Mouse (Mus musculus): ENCODE measurements at regions not wholly inside any gene's neighbourhood (a gene's known extent, or its start where the extent isn't known, plus 50 kb on each side); places are given as distances from the start of the nearest gene placed in this dataset.
"Not testable (repeated sequence)": the region's sequence is repeated elsewhere in the genome, so short reads cannot be mapped to it uniquely, and the experiment has no call there.

GRCm38 (mm10) chr8:15670722-15671121 lies 624.8 kb upstream of the BB014433 start:
- WGBS: 58% methylated on average over 10 of the region's 10 CpGs
- no peak overlapping the region for H3K4me3 ChIP-seq (replicated peaks)
- H3K27ac ChIP-seq: no peak overlapping the region
- H3K36me3 ChIP-seq: no peaks in the 10 kb centered on the region
- no peaks in the 10 kb centered on the region for H3K9me3 ChIP-seq
- H3K4me1 ChIP-seq: no peaks in the 10 kb centered on the region
- ATAC-seq (ENCODE audit: insufficient read depth, low FRiP score, low read depth): no peak
- H3K9ac ChIP-seq: no peak overlapping the region
- no peak overlapping the region for H3K4me2 ChIP-seq
- H3K27me3 ChIP-seq (replicated peaks): no peaks in the 10 kb centered on the region

GRCm38 (mm10) chr8:15670298-15670697 lies 624.4 kb upstream of the BB014433 start:
- Histone ChIP-seq H3K4me2 (no peak overlapping the region), H3K36me3 (no peaks in the 10 kb centered on the region), H3K27ac (no peak overlapping the region), H3K27me3 (replicated peaks) (no peaks in the 10 kb centered on the region), H3K9ac (no peak overlapping the region), H3K4me1 (no peaks in the 10 kb centered on the region), H3K4me3 (replicated peaks) (no peak overlapping the region), H3K9me3 (no peaks in the 10 kb centered on the region)
- ATAC-seq (ENCODE audit: insufficient read depth, low FRiP score, low read depth): no peak
- 72% methylated on average over 5 of the region's 5 CpGs for WGBS

- Histone ChIP-seq H3K9ac (no peak overlapping the region), H3K4me1 (no peaks in the 10 kb centered on the region), H3K4me2 (no peak overlapping the region), H3K36me3 (no peaks in the 10 kb centered on the region), H3K9me3 (no peaks in the 10 kb centered on the region), H3K4me3 (replicated peaks) (no peak overlapping the region), H3K27ac (no peak overlapping the region), H3K27me3 (replicated peaks) (no peaks in the 10 kb centered on the region)
- 62% methylated on average over 3 of the region's 3 CpGs for WGBS
- ATAC-seq (ENCODE audit: insufficient read depth, low FRiP score, low read depth): no peak
Observed at GRCm38 (mm10) chr8:15669515-15669914, 623.6 kb upstream of the BB014433 start.

GRCm38 (mm10) chr8:15660602-15661001 lies 614.7 kb upstream of the BB014433 start:
- 50% methylated on average over 1 of the region's 1 CpGs for WGBS
- Histone ChIP-seq H3K4me1 (no peaks in the 10 kb centered on the region), H3K4me3 (replicated peaks) (no peak overlapping the region), H3K36me3 (no peaks in the 10 kb centered on the region), H3K27ac (no peak overlapping the region), H3K27me3 (replicated peaks) (no peaks in the 10 kb centered on the region), H3K4me2 (no peak overlapping the region), H3K9ac (no peak overlapping the region), H3K9me3 (no peaks in the 10 kb centered on the region)
- ATAC-seq (ENCODE audit: insufficient read depth, low FRiP score, low read depth): no peak

- Histone ChIP-seq H3K4me1 (no peaks in the 10 kb centered on the region), H3K4me2 (no peak overlapping the region), H3K9me3 (no peaks in the 10 kb centered on the region), H3K4me3 (replicated peaks) (no peak overlapping the region), H3K36me3 (no peaks in the 10 kb centered on the region), H3K27ac (no peak overlapping the region), H3K27me3 (replicated peaks) (no peaks in the 10 kb centered on the region), H3K9ac (no peak overlapping the region)
- WGBS: 80% methylated on average over 4 of the region's 4 CpGs
- ATAC-seq (ENCODE audit: insufficient read depth, low FRiP score, low read depth): no peak
Observed at GRCm38 (mm10) chr8:15634769-15635366, 589.0 kb upstream of the BB014433 start.

GRCm38 (mm10) chr8:15628584-15628983 lies 582.7 kb upstream of the BB014433 start:
- ATAC-seq (ENCODE audit: insufficient read depth, low FRiP score, low read depth): no peak
- H3K27ac ChIP-seq: no peak overlapping the region
- no peak overlapping the region for H3K4me3 ChIP-seq (replicated peaks)
- H3K4me1 ChIP-seq: no peaks in the 10 kb centered on the region
- no peak overlapping the region for H3K4me2 ChIP-seq
- no peak overlapping the region for H3K9ac ChIP-seq
- H3K9me3 ChIP-seq: no peaks in the 10 kb centered on the region
- WGBS: 70% methylated on average over 2 of the region's 2 CpGs
- no peaks in the 10 kb centered on the region for H3K36me3 ChIP-seq
- no peaks in the 10 kb centered on the region for H3K27me3 ChIP-seq (replicated peaks)

GRCm38 (mm10) chr8:15623602-15624392 lies 577.9 kb upstream of the BB014433 start:
- H3K27me3 ChIP-seq (replicated peaks); H3K4me3 ChIP-seq (replicated peaks); H3K9me3 ChIP-seq; H3K36me3 ChIP-seq; H3K27ac ChIP-seq; H3K4me1 ChIP-seq; ATAC-seq (ENCODE audit: insufficient read depth, low FRiP score, low read depth); H3K9ac ChIP-seq; H3K4me2 ChIP-seq: not testable (repeated sequence)
- 88% methylated on average over 31 of the region's 31 CpGs for WGBS

- no peaks in the 10 kb centered on the region for H3K4me1 ChIP-seq
- H3K4me3 ChIP-seq (replicated peaks): no peak overlapping the region
- no peak overlapping the region for H3K9ac ChIP-seq
- H3K36me3 ChIP-seq: no peaks in the 10 kb centered on the region
- no peaks in the 10 kb centered on the region for H3K27me3 ChIP-seq (replicated peaks)
- no peak overlapping the region for H3K27ac ChIP-seq
- no peaks in the 10 kb centered on the region for H3K9me3 ChIP-seq
- ATAC-seq (ENCODE audit: insufficient read depth, low FRiP score, low read depth): no peak
- WGBS: 59% methylated on average over 8 of the region's 8 CpGs
- H3K4me2 ChIP-seq: no peak overlapping the region
Observed at GRCm38 (mm10) chr8:15610217-15610616, 564.3 kb upstream of the BB014433 start.

GRCm38 (mm10) chr8:15607598-15608215 lies 561.8 kb upstream of the BB014433 start:
- 53% methylated on average over 7 of the region's 7 CpGs for WGBS
- H3K4me1 ChIP-seq: no peaks in the 10 kb centered on the region

GRCm38 (mm10) chr8:15601531-15601930 lies 555.7 kb upstream of the BB014433 start:
- no peak overlapping the region for H3K4me2 ChIP-seq
- H3K4me1 ChIP-seq: no peaks in the 10 kb centered on the region
- H3K4me3 ChIP-seq (replicated peaks): no peak overlapping the region
- no peak overlapping the region for H3K27ac ChIP-seq
- H3K27me3 ChIP-seq (replicated peaks): no peaks in the 10 kb centered on the region
- ATAC-seq (ENCODE audit: insufficient read depth, low FRiP score, low read depth): no peak
- H3K36me3 ChIP-seq: no peaks in the 10 kb centered on the region
- H3K9me3 ChIP-seq: no peaks in the 10 kb centered on the region
- H3K9ac ChIP-seq: no peak overlapping the region
- 65% methylated on average over 4 of the region's 4 CpGs for WGBS

More at GRCm38 (mm10) chr8:15607598-15608215, 561.8 kb upstream of the BB014433 start:
- Histone ChIP-seq H3K27me3 (replicated peaks) (no peaks in the 10 kb centered on the region), H3K9ac (no peak overlapping the region), H3K4me3 (replicated peaks) (no peak overlapping the region), H3K27ac (no peak overlapping the region), H3K36me3 (no peaks in the 10 kb centered on the region), H3K4me2 (no peak overlapping the region), H3K9me3 (no peaks in the 10 kb centered on the region)
- ATAC-seq (ENCODE audit: insufficient read depth, low FRiP score, low read depth): no peak

- no peak overlapping the region for H3K27ac ChIP-seq
- H3K9me3 ChIP-seq: no peaks in the 10 kb centered on the region
- H3K36me3 ChIP-seq: no peaks in the 10 kb centered on the region
- no peak for ATAC-seq (ENCODE audit: insufficient read depth, low FRiP score, low read depth)
- H3K9ac ChIP-seq: no peak overlapping the region
- H3K4me2 ChIP-seq: no peak overlapping the region
- H3K4me1 ChIP-seq: no peaks in the 10 kb centered on the region
- no peak overlapping the region for H3K4me3 ChIP-seq (replicated peaks)
- H3K27me3 ChIP-seq (replicated peaks): no peaks in the 10 kb centered on the region
- WGBS: 84% methylated on average over 6 of the region's 6 CpGs
Observed at GRCm38 (mm10) chr8:15593106-15593505, 547.2 kb upstream of the BB014433 start.

GRCm38 (mm10) chr8:15583782-15584181 lies 537.9 kb upstream of the BB014433 start:
- no peak for ATAC-seq (ENCODE audit: insufficient read depth, low FRiP score, low read depth)
- no peak overlapping the region for H3K9ac ChIP-seq
- H3K27ac ChIP-seq: no peak overlapping the region
- no peaks in the 10 kb centered on the region for H3K27me3 ChIP-seq (replicated peaks)
- no peak overlapping the region for H3K4me3 ChIP-seq (replicated peaks)
- H3K36me3 ChIP-seq: no peaks in the 10 kb centered on the region
- no peaks in the 10 kb centered on the region for H3K4me1 ChIP-seq
- H3K4me2 ChIP-seq: no peak overlapping the region
- no peaks in the 10 kb centered on the region for H3K9me3 ChIP-seq
- 65% methylated on average over 5 of the region's 5 CpGs for WGBS

Measured in stomach, embryonic 15.5 days (tissue).